Mouse (Mus musculus) adrenal gland, adult 2 months (tissue): ENCODE measurements at regions not wholly inside any gene's neighbourhood (a gene's known extent, or its start where the extent isn't known, plus 50 kb on each side); places are given as distances from the start of the nearest gene placed in this dataset.

Experiments used
- DNase-seq: peaks from one replicate; pipeline ENCODE4 v3.0.0; 2021

DNA sequence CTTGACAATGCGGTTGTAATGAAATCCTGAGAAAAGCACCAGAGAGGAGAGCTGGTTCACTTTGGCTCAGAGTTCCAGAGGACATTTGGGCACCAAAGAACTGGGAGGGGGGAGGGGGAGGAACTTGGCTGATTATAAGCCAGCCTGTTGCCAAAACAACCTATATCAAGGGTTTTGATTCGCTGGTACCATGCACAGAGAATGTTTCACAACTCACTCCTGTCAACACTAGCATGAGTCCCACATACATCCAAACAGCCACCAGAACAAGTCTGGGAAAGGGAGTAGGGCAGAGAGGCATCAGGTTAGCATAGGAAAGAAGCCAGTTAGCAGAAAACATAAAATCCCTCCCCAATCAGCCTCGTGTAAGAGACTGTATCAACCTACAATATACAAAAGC is 479.3 kb upstream of the Hs6st1 start:
- DNase-seq = no peak

DNA sequence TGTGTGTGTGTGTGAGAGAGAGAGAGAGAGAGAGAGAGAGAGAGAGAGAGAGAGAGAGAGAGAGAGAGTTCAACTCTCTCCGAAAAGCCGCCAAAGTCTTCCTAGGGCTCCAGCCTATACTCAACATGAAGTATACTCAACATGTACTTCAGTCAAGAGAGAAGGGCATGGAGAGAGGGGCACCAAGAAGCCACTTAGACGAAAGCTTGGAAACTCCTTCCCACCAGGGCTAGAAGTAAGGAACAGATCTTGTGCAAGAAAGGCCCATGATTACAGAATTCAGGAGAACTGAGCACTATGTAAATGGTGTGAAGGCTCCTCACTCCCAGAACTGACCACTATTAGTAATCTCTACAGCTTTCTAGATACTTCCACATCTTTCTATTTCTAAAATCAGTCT is 467.4 kb upstream of the Hs6st1 start:
- no peak for DNase-seq

DNA sequence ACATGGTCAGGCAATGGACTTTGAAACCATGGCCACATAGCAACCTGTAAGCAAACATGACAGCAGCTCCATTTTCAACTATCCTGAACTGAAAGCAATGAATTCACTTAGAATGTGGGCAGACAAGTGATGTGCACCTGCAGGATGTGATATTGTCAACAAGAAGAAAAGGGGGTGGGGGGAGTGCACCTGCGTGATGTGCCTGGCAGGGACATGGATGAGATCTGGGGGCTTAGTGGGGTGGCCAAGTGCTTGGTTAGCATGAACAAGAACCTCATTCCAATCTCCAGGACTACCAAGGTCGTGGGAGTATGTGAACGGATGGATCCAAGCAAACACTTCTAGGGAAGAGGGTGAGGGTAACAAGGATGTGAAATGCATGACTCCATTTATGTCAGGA is 453.1 kb upstream of the Hs6st1 start:
- no peak for DNase-seq

DNA sequence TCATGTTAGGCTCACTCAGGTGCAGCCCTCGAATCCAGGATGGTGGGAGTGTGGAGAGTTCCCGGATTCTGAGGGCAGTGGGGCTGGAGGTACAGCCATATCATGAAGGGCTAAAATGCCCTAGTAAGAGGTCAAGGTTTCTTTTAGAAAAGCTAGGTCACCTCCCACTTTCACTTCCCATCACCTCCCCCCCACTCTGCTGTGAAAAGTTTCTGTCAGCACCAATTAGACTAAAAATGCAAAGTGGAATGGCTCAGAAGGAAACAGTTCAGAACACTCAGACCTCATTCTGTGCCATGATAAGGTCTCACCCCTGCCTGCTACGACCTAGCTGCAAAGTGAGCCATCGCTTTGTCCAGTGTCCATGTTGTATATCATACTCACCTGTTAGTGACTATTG is 448.7 kb upstream of the Hs6st1 start:
- DNase-seq = no peak

DNA sequence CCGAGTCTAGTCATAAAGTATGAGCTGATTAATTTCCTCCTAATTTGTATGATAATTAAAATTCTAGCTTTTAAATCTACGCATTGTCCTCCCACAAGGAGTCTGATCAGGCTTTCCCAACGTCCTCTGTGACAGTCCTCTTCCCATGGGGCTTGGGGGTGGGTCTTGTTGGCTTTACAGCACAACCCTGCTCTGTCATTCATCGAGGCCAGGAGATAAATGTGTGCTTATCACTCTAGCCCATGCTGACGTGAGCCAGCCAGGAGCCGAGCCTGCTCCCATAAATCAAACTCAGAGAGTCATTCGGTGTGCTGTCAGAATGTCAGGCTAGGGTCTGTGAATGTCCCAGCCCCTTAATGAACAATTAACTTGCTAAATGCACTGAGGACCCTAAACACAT is 425.6 kb upstream of the Hs6st1 start:
- no peak for DNase-seq

DNA sequence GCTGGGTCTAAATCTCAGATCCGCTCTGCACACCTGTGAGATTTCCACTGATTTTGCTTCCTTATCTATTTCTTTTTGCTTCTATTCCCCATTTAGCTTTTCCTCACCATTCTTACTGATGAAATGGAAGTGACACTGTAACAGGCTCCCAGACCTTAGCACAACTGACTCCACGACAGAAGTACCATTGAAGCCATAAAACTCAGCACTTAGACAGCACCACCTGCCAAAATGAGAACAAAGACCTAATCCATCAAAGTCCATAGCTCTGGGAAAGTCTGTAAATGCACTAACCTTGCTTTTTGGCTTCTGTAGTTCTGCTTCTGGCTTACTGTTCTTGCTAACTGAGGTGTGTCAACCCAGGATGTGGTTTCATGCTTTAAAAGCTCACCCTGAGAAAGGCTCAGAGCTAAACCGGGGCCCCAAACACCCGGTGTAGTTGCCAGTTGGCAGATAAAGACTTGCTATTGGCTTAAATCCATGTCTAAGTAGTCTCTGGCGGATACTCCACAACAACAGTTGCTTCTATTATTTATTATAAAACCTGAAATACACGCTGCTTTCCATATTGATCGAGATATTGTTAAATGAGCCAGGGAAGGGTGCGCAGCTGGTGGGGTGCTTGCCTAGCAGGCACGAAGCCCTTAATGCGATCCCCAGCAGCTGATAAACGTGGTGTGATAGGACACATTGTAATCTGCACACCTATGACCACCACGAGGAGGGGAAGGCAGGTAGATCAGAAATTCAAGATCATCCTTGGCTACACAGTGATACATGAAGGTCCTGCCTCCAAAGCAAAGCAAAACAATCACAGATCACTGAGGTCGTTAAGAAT is 414.9 kb upstream of the Hs6st1 start:
- DNase-seq = no peak

DNA sequence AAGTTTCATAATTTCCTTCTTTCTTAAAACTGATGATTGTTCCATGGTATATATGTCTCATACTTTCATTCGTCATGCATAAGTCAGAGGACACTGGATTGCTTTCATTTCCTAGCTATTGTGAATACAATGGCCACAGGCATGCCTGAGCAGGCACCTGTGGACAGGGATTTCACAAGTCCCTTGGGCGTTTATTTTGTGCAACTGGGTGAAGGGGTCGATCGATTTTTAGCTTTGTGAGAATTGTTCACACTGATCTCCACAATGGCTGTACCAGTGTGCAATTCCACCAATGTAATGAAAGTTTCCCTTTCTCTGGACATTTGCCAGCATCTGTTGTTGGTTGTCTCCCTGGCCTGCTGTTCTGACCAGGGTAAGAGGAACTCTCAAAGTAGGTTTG is 405.2 kb upstream of the Hs6st1 start:
- no peak for DNase-seq

DNA sequence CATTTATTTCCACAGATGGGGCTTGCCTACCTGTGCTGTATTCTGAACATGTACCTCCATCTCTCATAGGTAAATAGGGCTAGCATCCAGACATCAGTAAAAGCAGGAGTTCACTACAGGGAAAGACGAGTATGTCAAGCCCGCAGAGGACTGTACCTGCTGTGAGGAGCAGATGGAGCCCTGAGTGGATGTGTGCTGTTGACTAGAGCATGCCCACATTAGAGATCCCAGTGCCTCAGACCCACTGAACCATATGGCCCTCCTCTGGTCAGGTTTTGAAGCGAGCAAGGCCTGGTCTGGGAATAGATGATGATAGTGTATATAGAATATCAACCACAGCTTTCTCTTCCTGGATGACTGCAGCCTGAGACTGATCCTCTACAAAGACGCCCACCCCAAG is 394.7 kb upstream of the Hs6st1 start:
- DNase-seq = no peak

DNA sequence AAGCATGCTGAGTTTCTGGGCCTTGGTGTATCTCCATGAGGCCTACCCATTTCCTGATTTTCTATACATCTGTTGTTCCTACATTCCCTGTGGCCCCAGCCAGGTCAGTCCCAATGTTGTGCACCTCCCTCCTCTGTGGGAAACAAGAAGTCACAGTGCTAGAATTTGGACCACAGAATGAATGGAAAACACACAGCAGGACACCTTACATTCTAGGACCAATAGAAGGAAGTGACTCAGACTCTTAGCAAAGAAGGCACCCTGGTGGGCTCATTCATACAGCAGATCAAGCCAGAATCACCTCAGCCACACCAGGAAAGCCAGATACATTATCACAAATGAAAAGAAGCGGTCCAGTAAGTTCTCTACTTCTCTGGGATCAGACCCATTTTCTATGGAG is 394.2 kb upstream of the Hs6st1 start:
- no peak for DNase-seq

DNA sequence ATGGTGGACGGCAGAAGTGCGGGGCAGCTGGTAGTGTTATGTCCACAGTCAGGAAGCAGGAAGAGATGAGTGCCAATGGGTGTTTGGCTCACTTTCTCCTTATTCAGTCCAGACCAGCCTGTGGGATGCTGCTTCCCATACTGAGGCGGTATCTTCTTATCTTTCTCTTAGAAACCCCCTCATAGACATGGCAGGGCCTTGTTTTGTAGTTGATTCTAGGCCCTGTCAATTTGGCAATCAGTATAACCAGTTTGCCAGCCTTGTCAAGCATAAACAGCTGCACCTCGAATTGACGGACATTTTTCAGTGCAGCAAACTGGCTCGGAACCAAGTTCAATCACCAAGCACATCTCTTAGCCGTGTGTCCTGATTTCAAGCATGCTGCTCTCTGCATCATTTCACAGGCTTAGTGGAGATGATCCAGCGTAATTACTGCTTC is 385.7 kb upstream of the Hs6st1 start:
- DNase-seq = no peak

DNA sequence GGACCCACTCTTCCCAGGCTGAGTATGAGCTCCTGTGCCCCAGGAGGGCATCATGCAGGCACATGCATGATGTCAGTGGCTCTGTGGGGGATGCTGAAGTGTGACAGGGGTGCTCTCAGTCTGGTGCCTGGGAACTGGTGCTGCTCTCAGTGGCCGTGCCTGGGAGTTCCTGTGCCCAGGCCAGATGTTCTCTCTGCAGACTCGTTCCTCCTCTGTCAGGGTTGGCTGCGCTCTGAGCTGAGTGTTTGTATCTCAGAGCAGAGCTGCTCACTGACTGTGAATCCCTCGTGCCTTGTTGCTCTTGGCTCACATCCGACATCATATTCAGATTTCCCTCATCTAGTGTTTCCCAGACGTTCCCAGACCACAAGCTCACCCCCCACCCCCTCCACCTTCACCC is 382.5 kb upstream of the Hs6st1 start:
- no peak for DNase-seq

DNA sequence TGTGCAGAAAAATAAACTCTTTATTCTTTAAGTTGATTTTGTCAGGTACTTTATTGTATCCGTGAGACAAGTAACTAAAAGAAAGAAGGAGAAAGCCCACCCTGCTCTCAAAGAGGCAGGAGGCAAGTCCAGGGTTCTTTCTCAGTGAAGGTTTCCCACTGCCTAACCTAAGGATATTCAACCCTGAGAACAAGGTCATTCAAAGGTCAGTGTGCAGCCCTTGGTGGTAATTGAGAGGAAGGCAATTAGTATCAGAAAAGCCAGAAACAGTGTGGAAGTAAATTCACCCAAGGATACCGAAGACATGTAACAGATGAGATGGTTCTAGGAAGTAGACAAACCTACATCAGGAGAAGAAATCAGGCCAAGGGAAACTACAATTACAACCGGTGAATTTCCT is 373.9 kb upstream of the Hs6st1 start:
- DNase-seq = no peak

DNA sequence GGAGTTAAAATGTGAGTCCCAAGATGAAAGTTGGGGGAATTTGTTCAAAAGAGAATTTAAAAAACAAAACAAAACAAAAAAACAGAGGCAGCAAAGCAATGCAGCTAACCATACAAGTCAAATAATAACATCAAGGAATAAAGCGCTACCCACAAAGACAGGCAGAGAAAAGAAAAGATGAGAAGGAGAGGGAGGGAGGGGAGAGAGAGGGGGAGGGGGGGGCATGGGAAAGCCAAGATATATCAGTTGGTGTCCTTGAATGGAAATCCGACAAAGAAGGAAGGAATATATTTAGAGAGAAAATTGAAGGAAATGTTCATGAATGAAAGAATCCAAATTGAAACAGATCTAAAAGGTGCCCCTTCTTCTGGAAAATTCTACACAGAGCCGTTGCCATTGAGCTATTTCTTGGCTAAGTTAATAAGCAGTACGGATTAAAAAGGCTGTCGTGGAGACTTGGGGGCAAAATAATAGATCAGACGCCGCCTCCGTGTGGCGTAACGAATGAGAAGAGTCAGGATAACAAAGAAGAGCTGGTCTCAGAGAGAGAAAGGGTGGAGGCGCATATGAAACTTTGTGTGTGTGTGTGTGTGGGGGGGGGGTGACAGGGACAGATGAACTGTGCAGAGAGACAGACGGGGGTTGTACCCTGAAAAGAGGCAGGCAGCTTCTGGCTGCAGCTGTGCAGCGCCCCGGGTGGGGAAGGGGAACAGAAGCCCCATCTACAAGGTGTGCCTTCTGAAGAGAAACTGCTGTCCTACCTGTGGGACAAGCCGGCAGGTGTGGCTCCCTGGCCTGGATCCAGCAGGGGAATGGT is 373.2 kb upstream of the Hs6st1 start:
- no peak for DNase-seq

DNA sequence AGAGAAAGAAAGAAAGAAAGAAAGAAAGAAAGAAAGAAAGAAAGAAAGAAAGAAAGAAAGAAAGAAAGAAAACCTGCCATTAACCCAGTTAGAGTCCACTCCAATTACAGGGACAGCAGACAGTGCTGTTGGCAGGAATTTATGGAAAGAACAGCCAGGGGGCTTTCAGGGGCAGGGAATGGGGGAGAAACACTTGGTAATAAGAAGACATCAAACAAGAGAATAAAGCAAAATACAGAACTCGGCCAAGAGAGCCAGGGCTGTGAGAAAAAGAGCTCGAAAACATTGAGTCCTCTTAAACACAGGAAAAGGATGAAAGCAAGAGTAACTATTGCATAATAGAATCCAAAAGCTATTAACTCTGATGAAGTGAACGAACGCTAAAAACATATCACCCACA is 371.0 kb upstream of the Hs6st1 start:
- no peak for DNase-seq

DNA sequence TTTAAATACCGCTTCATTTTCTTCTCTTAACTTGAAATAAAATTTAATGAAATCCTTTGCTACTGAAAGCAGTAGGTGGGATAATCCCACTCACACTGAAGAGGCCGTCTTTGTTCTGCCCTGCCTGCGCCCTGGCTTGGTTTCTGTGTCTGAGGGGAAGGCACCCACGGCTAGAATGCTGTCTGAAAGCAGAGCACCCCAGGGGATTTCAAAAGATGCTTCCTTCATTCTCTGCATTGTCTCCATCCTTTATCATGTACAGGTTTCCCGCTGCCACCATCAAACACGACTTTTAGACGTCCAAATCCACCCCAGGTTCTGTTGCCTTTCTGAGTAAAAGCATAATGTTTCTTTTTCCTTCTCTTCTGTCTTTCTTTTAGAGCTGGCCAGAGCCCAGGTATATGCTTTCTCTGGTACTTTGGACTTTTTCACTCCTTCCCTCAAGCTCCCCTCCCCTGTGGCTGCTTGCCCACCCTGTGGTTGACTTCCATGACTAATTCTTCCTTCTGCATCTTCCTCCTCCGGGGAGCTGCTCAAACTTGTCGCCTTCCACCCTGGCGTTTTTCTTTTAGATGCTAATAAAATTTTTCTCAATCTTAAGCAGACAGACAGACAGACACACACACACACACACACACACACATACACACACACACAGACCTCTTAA is 370.2 kb upstream of the Hs6st1 start:
- DNase-seq = no peak

DNA sequence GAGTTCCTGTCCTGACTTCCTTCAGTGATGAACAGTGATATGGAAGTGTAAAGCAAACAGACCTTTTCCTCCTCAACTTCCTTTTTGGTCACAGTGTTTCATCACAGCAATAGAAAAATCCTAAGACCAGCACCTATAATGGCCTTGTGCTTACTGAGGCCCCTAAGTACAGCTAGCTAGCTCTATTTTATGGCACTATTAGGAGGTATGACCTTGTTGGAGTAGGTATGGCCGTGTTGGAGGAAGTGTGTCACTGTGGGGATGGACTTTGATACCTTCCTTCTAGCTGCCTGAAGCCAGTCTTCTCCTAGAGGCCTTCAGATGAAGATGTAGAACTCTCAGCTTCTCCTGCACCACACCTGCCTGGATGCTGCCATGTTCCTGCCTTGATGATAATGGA is 365.6 kb upstream of the Hs6st1 start:
- no peak for DNase-seq

DNA sequence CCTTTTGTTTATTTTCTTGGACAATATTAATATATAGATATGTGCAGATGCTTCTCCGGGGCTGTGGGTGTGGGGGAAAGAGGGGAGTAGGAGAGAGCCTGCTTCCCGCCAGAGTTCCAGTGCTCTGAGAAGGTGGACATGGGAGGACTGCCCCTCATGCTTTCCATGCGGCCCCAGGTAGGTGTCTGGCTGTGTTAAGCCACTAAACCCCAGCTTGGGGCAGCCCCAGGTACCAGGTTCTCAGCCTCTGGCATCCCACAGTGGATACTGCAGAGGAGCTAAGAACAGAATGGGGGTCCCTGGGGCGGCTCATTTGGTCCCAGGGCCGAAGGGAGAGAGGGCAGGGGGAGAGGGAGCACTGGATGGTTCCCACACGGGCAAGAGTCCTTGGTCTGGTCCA is 361.9 kb upstream of the Hs6st1 start:
- DNase-seq = no peak

DNA sequence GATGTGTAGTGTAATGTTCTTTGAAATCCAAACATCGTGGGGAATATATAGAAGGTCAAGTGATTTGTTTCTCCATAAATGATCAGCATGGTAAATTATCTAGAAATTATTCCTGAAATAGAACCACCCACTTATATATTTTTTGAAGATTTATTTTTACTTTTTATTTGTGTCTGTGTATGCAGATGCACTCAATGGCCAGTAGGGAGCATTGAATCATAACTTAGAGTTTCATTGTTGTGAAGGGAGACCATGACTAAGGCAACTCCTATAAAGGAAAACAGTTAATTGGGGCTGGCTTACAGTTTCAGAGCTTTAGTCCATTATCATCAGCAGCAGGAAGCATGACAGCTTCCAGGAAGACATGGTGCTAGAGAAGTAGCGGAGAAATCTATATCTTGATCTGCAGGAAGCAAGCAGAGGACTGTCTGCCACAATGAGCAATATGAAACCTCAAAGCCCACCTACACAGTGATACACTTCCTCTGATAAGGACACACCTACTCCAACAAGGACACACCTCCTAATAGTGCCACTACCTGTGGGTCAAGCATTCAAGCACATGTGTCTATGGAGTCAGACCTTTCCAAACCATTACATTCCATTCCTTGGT is 359.9 kb upstream of the Hs6st1 start:
- no peak for DNase-seq

DNA sequence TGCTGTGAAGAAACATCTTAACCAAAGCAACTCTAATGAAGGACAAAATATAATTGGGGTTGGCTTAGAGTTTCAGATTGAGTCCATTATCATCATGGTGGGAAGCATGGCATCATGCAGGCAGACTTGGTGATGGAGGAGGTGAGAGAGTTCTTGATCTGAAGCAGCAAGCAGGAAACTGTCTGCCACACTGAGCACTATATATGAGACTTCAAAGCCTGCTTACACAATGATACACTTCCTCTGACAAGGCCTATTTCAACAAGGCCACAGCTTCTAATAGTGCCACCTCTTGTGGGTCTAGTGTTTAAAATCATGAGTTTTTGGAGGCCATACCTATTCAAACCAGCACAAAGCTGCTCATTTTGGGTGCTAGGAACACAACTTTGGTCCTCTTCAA is 359.0 kb upstream of the Hs6st1 start:
- no peak for DNase-seq

DNA sequence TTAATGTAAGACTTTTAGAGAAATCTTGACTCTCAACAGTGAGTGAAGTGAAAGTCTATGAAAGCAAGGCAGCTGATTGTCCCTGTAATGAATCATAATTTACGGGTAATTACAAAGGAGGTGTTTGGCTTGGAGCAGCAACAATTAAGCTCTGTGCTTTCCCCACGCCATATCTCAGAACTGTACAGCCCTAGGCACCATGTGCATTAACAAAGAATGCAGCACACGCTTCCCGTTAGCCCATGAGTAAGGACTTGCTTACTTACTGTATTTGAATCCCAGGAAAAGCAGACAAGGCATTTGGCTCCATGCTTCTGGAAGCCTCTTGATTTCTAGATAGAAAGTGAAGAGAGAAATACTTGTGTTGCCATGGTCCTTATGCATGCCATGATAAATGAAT is 354.2 kb upstream of the Hs6st1 start:
- no peak for DNase-seq

DNA sequence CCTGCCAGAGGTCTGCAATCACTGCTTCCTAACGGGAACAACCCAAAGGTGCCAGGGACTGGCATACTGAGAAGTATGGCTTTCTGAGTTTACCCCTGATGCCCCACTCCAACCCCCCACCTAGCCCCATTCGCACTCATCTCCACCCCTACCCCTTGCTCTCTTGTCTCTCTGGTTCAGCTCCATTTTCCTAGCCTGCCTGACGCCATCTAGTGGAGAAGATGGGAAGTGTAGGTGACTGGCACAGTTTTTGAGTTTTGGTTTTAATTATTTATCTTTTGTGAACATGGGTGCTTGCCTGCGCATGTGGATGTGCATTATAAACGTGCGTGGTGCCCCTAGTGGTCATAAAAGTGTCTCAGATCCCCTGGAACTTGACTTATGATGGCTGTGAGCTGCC is 352.3 kb upstream of the Hs6st1 start:
- no peak for DNase-seq

DNA sequence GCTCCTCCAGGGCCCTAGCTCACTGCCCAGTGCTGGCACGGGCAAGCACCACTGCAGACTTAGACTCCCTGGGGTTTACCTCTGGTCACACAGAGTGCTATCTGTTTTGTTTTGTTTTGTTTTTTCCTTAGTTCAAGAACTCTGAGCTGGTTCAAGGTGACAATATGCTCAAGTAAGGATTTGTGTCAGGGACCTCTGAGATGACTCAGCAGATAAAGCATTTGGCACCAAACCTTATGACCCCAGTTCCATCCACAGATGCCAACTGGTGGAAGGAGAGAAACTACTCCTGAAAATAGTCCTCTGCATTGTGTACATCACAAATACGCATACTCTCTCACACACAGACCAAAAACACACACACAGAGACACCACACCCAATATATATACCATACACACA is 351.0 kb upstream of the Hs6st1 start:
- DNase-seq = peak; percentile 63

DNA sequence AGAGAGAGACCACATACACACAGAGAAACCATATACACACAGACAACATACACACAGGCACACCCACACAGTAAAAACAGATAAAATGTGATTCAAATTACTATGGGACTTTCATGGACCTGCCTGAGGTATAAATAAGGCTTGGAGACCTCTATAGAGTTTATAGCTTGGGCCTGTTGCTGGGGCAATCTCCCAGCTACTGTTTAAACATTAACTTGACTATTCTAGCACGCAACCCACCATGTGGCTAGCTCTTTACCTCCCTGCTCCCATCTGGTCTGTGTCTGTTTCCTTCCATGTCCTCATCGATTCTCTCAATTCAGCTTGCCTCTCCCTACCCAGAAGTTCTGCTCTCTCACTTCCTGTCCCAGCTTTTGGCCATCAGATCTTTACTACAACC is 350.5 kb upstream of the Hs6st1 start:
- no peak for DNase-seq
